Mouse (Mus musculus): ENCODE measurements around the gene Gusb. TPM values are rescaled to one million over a fixed set of nuclear protein-coding genes. Genes with fewer than 3 reads are reported as not detected.

Gene Gusb
- total and polyA plus RNA-seq, 2 experiments from 2014 or later = 26.7 to 42.3 TPM

DNA sequence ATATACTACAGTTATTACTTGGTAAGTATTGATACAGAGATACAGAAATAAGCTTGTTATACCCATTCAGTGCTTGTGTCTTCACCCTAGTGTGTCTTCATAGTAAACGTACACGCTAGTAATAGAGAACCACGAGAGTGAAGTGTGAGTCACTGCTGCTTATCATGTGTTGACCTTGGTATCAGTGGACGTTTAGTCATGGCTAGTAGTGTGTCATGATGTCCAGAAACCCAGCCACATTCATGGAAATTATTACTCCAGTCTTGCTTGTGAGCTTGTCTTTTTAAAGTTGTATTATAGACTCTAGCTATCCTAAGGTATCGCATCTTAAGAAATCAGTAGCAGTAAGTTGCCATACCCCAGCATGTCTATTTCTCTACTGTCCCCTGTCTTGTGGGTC, 24.2 kb downstream of the Gusb start:
- TF ChIP-seq CTCF (IDR thresholded peaks at IDR 0.05) = no peak
- Histone ChIP-seq H3K4me3 (ENCODE audit: low read depth, low read length) (no peak overlapping the region), H3K27me3 (ENCODE audit: insufficient read depth, low read length) (no peaks in the 10 kb centered on the region), H3K36me3 (ENCODE audit: insufficient read depth, low read length) (peaks cover 6% of the 10 kb centered on the region), H3K9ac (replicated peaks; ENCODE audit: low read length, poor library complexity, severe bottlenecking) (no peak overlapping the region), H3K4me1 (ENCODE audit: insufficient read depth, low read length) (no peaks in the 10 kb centered on the region), H3K4me2 (ENCODE audit: low read depth, low read length, poor library complexity, severe bottlenecking) (no peak overlapping the region), H3K27ac (ENCODE audit: low read depth, low read length) (no peak overlapping the region), H3K9me3 (ENCODE audit: low read length) (no peaks in the 10 kb centered on the region)
- no peak for DNase-seq (ENCODE audit: low spot score)
- no peak for ATAC-seq (ENCODE audit: low FRiP score)
- WGBS = 95% methylated on average over 5 of the region's 5 CpGs

DNA sequence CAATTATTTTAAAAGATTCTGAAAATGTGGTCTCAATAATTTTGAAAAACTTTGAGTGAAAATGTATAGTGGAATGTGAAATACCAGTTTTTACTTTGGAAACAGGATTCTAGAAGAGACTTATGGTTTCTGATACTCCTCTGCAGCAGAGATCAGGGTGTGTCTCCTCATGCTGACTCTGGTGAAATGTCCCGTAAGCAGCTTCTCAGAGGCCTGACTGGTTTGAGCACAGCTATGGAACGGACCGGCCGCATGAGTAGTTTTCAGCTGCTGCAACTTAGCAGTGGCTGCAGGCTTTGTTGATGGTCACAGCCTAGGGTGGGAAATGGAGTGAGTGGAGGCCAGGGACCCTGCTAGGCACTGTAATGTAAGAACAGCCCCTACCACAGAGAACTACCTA, 25.1 kb downstream of the Gusb start:
- H3K9ac ChIP-seq (replicated peaks; ENCODE audit: low read length, poor library complexity, severe bottlenecking) = no peak overlapping the region
- H3K4me3 ChIP-seq (ENCODE audit: low read depth, low read length) = no peak overlapping the region
- no peak overlapping the region for H3K27ac ChIP-seq (ENCODE audit: low read depth, low read length)
- H3K4me2 ChIP-seq (ENCODE audit: low read depth, low read length, poor library complexity, severe bottlenecking) = no peak overlapping the region
- no peak for ATAC-seq (ENCODE audit: low FRiP score)
- H3K4me1 ChIP-seq (ENCODE audit: insufficient read depth, low read length) = no peaks in the 10 kb centered on the region
- H3K27me3 ChIP-seq (ENCODE audit: insufficient read depth, low read length) = no peaks in the 10 kb centered on the region
- DNase-seq (ENCODE audit: low spot score) = no peak
- no peak for TF ChIP-seq CTCF (IDR thresholded peaks at IDR 0.05)
- peaks cover 3% of the 10 kb centered on the region; the same call in 1 of the 2 replicates for H3K36me3 ChIP-seq (ENCODE audit: insufficient read depth, low read length)
- 82% methylated on average over 4 of the region's 4 CpGs for WGBS
- no peaks in the 10 kb centered on the region for H3K9me3 ChIP-seq (ENCODE audit: low read length)

DNA sequence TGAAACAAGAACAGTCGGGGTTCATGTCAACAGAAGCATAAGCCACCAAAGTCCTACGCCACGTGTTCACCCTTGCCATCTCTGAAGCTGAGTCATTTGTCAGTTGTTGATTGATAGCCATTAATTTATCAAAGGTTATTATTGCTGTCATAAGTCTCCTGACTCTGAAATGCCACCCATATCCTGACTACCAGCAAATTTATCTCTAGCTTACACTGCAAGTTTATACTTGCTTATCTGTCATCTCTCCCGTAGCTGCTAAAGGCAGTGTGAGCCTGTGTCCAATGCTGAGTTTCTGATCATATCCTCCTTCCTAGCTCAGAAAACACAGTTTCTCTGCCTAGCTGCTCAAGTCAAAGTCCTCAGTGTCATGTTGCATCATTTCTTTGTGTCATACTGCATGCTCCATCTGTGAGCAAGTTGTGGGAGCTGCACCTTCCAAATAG, 28.0 kb downstream of the Gusb start:
- peaks cover 5% of the 10 kb centered on the region for H3K36me3 ChIP-seq (ENCODE audit: insufficient read depth, low read length)
- TF ChIP-seq CTCF (IDR thresholded peaks at IDR 0.05) = no peak
- H3K4me2 ChIP-seq (ENCODE audit: low read depth, low read length, poor library complexity, severe bottlenecking) = no peak overlapping the region
- H3K9me3 ChIP-seq (ENCODE audit: low read length) = no peaks in the 10 kb centered on the region
- no peak overlapping the region for H3K4me3 ChIP-seq (ENCODE audit: low read depth, low read length)
- ATAC-seq (ENCODE audit: low FRiP score) (no peak), DNase-seq (ENCODE audit: low spot score) (no peak)
- no peaks in the 10 kb centered on the region for H3K27me3 ChIP-seq (ENCODE audit: insufficient read depth, low read length)
- H3K9ac ChIP-seq (replicated peaks; ENCODE audit: low read length, poor library complexity, severe bottlenecking) = no peak overlapping the region
- H3K4me1 ChIP-seq (ENCODE audit: insufficient read depth, low read length) = no peaks in the 10 kb centered on the region
- 94% methylated on average over 4 of the region's 4 CpGs for WGBS
- H3K27ac ChIP-seq (ENCODE audit: low read depth, low read length) = no peak overlapping the region

DNA sequence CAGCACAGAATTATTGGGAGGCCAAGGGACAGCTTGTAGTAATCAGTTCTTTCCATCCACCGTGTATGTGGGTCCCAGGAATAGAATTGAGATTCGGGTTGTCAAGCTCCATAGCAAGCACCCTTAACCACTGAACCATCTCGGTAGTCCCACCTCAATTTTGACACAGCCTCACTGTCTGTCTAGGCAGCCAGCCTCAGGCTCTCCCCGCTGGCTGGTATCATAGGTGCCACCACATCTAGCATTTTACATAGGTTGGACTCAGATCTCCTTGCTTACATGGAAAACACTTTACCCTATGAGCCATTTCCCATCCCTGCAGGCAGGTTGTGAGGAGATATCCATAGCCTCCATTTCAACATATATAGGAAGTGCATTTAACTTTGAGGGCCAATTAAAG, 28.5 kb downstream of the Gusb start:
- no peaks in the 10 kb centered on the region for H3K4me1 ChIP-seq (ENCODE audit: insufficient read depth, low read length)

DNA sequence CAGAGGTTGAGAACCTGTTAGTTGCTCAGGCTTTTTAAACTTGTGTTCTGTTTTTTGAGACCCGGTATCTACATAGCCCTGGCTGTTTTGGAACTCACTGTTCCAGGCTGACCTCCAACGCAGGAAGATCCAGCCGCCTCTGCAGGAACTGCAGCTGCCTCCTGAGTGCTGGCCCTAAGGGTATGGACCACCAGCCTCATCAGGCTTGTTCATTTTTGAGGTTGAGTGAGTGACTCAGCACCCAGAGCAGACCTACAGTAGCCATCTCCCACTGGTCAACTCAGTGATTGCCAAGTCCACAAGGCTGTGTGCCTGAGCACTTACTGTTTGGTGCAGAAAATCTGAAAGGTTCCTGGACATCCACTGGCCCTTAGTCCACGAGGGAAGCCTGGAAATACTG, 31.4 kb downstream of the Gusb start:
- DNase-seq (ENCODE audit: low spot score) (no peak), ATAC-seq (ENCODE audit: low FRiP score) (no peak)
- H3K9ac ChIP-seq (replicated peaks; ENCODE audit: low read length, poor library complexity, severe bottlenecking) = no peak overlapping the region
- no peaks in the 10 kb centered on the region for H3K9me3 ChIP-seq (ENCODE audit: low read length)
- H3K4me1 ChIP-seq (ENCODE audit: insufficient read depth, low read length) = no peaks in the 10 kb centered on the region
- no peak for TF ChIP-seq CTCF (IDR thresholded peaks at IDR 0.05)
- H3K27ac ChIP-seq (ENCODE audit: low read depth, low read length) = no peak overlapping the region
- no peaks in the 10 kb centered on the region for H3K27me3 ChIP-seq (ENCODE audit: insufficient read depth, low read length)
- no peak overlapping the region for H3K4me2 ChIP-seq (ENCODE audit: low read depth, low read length, poor library complexity, severe bottlenecking)
- peaks cover 5% of the 10 kb centered on the region for H3K36me3 ChIP-seq (ENCODE audit: insufficient read depth, low read length)
- H3K4me3 ChIP-seq (ENCODE audit: low read depth, low read length) = no peak overlapping the region
- WGBS = 94% methylated on average over 4 of the region's 4 CpGs

More for the DNA sequence above, 28.5 kb downstream of the Gusb start:
- Histone ChIP-seq H3K4me3 (ENCODE audit: low read depth, low read length) (no peak overlapping the region), H3K27me3 (ENCODE audit: insufficient read depth, low read length) (no peaks in the 10 kb centered on the region), H3K9ac (replicated peaks; ENCODE audit: low read length, poor library complexity, severe bottlenecking) (no peak overlapping the region), H3K4me2 (ENCODE audit: low read depth, low read length, poor library complexity, severe bottlenecking) (no peak overlapping the region), H3K36me3 (ENCODE audit: insufficient read depth, low read length) (peaks cover 5% of the 10 kb centered on the region), H3K27ac (ENCODE audit: low read depth, low read length) (no peak overlapping the region), H3K9me3 (ENCODE audit: low read length) (no peaks in the 10 kb centered on the region)
- DNase-seq (ENCODE audit: low spot score) (no peak), ATAC-seq (ENCODE audit: low FRiP score) (no peak)
- no peak for TF ChIP-seq CTCF (IDR thresholded peaks at IDR 0.05)
- WGBS = 97% methylated on average over 4 of the region's 4 CpGs

DNA sequence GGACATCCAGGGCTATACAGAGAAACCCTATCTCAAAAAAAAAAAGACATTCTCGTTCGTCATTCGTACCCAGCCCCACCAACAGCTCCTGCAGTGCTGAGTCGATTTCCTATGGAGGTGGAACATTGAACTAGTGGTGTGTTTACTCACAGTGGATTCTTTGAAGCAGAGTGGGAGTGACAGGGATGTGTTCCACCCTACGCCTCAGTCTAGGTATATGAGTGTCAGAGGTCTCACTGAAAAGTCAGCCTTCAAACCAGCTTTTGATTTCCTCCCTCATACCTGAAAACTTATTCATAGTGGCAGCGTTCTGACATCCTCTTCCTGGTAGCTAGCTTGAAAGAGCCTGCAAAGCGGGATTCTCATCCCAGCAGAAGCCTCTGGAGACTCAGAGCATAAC, 34.4 kb downstream of the Gusb start:
- DNase-seq (ENCODE audit: low spot score) = no peak
- WGBS = 78% methylated on average over 7 of the region's 7 CpGs
- H3K36me3 ChIP-seq (ENCODE audit: insufficient read depth, low read length) = peaks cover 2% of the 10 kb centered on the region; the same call in 1 of the 2 replicates

More for the DNA sequence above, 34.4 kb downstream of the Gusb start:
- no peaks in the 10 kb centered on the region for H3K27me3 ChIP-seq (ENCODE audit: insufficient read depth, low read length)
- H3K4me3 ChIP-seq (ENCODE audit: low read depth, low read length) = no peak overlapping the region
- no peak overlapping the region for H3K4me2 ChIP-seq (ENCODE audit: low read depth, low read length, poor library complexity, severe bottlenecking)
- ATAC-seq (ENCODE audit: low FRiP score) = no peak
- H3K4me1 ChIP-seq (ENCODE audit: insufficient read depth, low read length) = no peaks in the 10 kb centered on the region
- no peak overlapping the region for H3K27ac ChIP-seq (ENCODE audit: low read depth, low read length)
- H3K9me3 ChIP-seq (ENCODE audit: low read length) = no peaks in the 10 kb centered on the region
- TF ChIP-seq CTCF (IDR thresholded peaks at IDR 0.05) = no peak
- H3K9ac ChIP-seq (replicated peaks; ENCODE audit: low read length, poor library complexity, severe bottlenecking) = no peak overlapping the region
